Mouse (Mus musculus): Measurements from ENCODE around the gene Cpe.

The Cpe gene

GRCm38 (mm10) chr8:64634131-64634865 is 58.6 kb downstream of the Cpe start:
- in situ Hi-C loops (cut with MboI, MseI): no loop called here

GRCm38 (mm10) chr8:64632169-64632568 is 60.7 kb downstream of the Cpe start:
- in situ Hi-C loops (cut with MboI, MseI): no loop called here

GRCm38 (mm10) chr8:64631761-64632160 is 61.1 kb downstream of the Cpe start:
- in situ Hi-C loops (cut with MboI, MseI): no loop called here

GRCm38 (mm10) chr8:64629034-64629760 is 63.7 kb downstream of the Cpe start:
- in situ Hi-C loops (cut with MboI, MseI): no loop called here

- in situ Hi-C loops (cut with MboI, MseI): no loop called here
Observed at GRCm38 (mm10) chr8:64628039-64628438, 64.8 kb downstream of the Cpe start.

- in situ Hi-C loops (cut with MboI, MseI): no loop called here
Observed at GRCm38 (mm10) chr8:64624603-64625037, 68.2 kb downstream of the Cpe start.

GRCm38 (mm10) chr8:64620365-64621150 is 72.3 kb downstream of the Cpe start:
- in situ Hi-C loops (cut with MboI, MseI): no loop called here

- in situ Hi-C loops (cut with MboI, MseI): loop anchor here (5.0 to 10.0 kb wide), 2 partner anchors 235 to 323 kb away; partner anchors contain the start of gene Klhl2
Observed at GRCm38 (mm10) chr8:64619661-64620060, 73.2 kb downstream of the Cpe start.

GRCm38 (mm10) chr8:64618618-64619017 is 74.2 kb downstream of the Cpe start:
- in situ Hi-C loops (cut with MboI, MseI): loop anchor here (5.0 to 10.0 kb wide), 2 partner anchors 236 to 324 kb away; partner anchors contain the start of gene Klhl2

- in situ Hi-C loops (cut with MboI, MseI): loop anchor here (5.0 to 10.0 kb wide), 2 partner anchors 238 to 326 kb away; partner anchors contain the start of gene Klhl2
Observed at GRCm38 (mm10) chr8:64616566-64616965, 76.3 kb downstream of the Cpe start.

- in situ Hi-C loops (cut with MboI, MseI): loop anchor here (5.0 to 10.0 kb wide), 2 partner anchors 239 to 327 kb away; partner anchors contain the start of gene Klhl2
Observed at GRCm38 (mm10) chr8:64615459-64615858, 77.4 kb downstream of the Cpe start.

GRCm38 (mm10) chr8:64613663-64614062 is 79.2 kb downstream of the Cpe start:
- in situ Hi-C loops (cut with MboI, MseI): loop anchor here (10.0 kb wide), 1 partner anchor 241 kb away; the partner anchor contains the start of gene Klhl2

- in situ Hi-C loops (cut with MboI, MseI): loop anchor here (10.0 kb wide), 1 partner anchor 243 kb away; the partner anchor contains the start of gene Klhl2
Observed at GRCm38 (mm10) chr8:64611210-64611974, 81.5 kb downstream of the Cpe start.

- in situ Hi-C loops (cut with MboI, MseI): no loop called here
Observed at GRCm38 (mm10) chr8:64608931-64609330, 83.9 kb downstream of the Cpe start.

GRCm38 (mm10) chr8:64606015-64606414 is 86.8 kb downstream of the Cpe start:
- in situ Hi-C loops (cut with MboI, MseI): no loop called here

- in situ Hi-C loops (cut with MboI, MseI): loop anchor here (25.0 kb wide), 1 partner anchor 561 kb away; no protein-coding TSS in a partner anchor
Observed at GRCm38 (mm10) chr8:64598206-64598605, 94.6 kb downstream of the Cpe start.

GRCm38 (mm10) chr8:64597042-64597970 is 95.5 kb downstream of the Cpe start:
- in situ Hi-C loops (cut with MboI, MseI): loop anchor here (25.0 kb wide), 1 partner anchor 560 kb away; no protein-coding TSS in a partner anchor

GRCm38 (mm10) chr8:64596396-64596795 is 96.5 kb downstream of the Cpe start:
- in situ Hi-C loops (cut with MboI, MseI): loop anchor here (25.0 kb wide), 1 partner anchor 559 kb away; no protein-coding TSS in a partner anchor

- in situ Hi-C loops (cut with MboI, MseI): loop anchor here (25.0 kb wide), 1 partner anchor 553 kb away; no protein-coding TSS in a partner anchor
Observed at GRCm38 (mm10) chr8:64590456-64590855, 102.4 kb downstream of the Cpe start.
